Comparison of ENCODE assay signal across 8 mouse cellular contexts in genomic region chr3:133545304-133545666, GRCm38 (mm10). TPM values are rescaled to one million over a fixed set of nuclear protein-coding genes. Genes with fewer than 3 reads are reported as not detected.
DNase-seq lines count a peak whose midpoint lies in the region; ATAC-seq and TF ChIP-seq lines count a peak whose summit lies in the region.

No protein-coding gene starts in this region.

- DNase-seq in layer of hippocampus, adult 2 months (ENCODE audit: low spot score in 2 of 2): no peak
- DNase-seq in layer of hippocampus, postnatal 25 days (ENCODE audit: extremely low spot score in 1 of 2, low spot score in 1 of 2): no peak
- DNase-seq in hindbrain, postnatal 0 days (ENCODE audit: low spot score): no peak
- no peak for DNase-seq in T-cell, adult 2 months (ENCODE audit: low spot score)
- no peak for DNase-seq in B cell, adult 2 months
- no peak for DNase-seq in adrenal gland, postnatal 25 days

- TF ChIP-seq CTCF in layer of hippocampus, adult 2 months (conservative IDR thresholded peaks at IDR 0.05): no peak
- TF ChIP-seq CTCF in hindbrain, postnatal 0 days (IDR thresholded peaks at IDR 0.05; ENCODE audit: low read depth): no peak

- H3K36me3 ChIP-seq in embryonic facial prominence, embryonic 12.5 days: no peaks in the 10 kb centered on the region
- no peaks in the 10 kb centered on the region for H3K36me3 ChIP-seq in hindbrain, postnatal 0 days (ENCODE audit: insufficient read depth, low read length)
- H3K36me3 ChIP-seq in midbrain, embryonic 16.5 days (ENCODE audit: control insufficient read depth, insufficient read depth, low read length): no peaks in the 10 kb centered on the region

- peak overlapping the region; percentile 71 for H3K4me2 ChIP-seq in embryonic facial prominence, embryonic 12.5 days (replicated peaks)
- peak overlapping the region; percentile 81 for H3K4me2 ChIP-seq in hindbrain, postnatal 0 days (ENCODE audit: low read depth, low read length)
- peak overlapping the region; percentile 64 for H3K4me2 ChIP-seq in midbrain, embryonic 16.5 days (ENCODE audit: low read length)

- H3K4me3 ChIP-seq in layer of hippocampus, adult 2 months: peak overlapping the region; percentile 76
- peak overlapping the region; percentile 83 for H3K4me3 ChIP-seq in embryonic facial prominence, embryonic 12.5 days
- H3K4me3 ChIP-seq in hindbrain, postnatal 0 days (ENCODE audit: low read length): peak overlapping the region; percentile 83
- H3K4me3 ChIP-seq in midbrain, embryonic 16.5 days (ENCODE audit: low read depth, low read length): peak overlapping the region; percentile 69

- H3K9me3 ChIP-seq in embryonic facial prominence, embryonic 12.5 days: no peaks in the 10 kb centered on the region
- no peaks in the 10 kb centered on the region for H3K9me3 ChIP-seq in hindbrain, postnatal 0 days (ENCODE audit: low read length)
- H3K9me3 ChIP-seq in midbrain, embryonic 16.5 days (replicated peaks; ENCODE audit: control insufficient read depth, low read length, poor library complexity, severe bottlenecking): no peaks in the 10 kb centered on the region

- peak overlapping the region; percentile 98 for H3K27ac ChIP-seq in layer of hippocampus, adult 2 months
- H3K27ac ChIP-seq in embryonic facial prominence, embryonic 12.5 days: peak overlapping the region; percentile 90; the same call in 1 of the 2 replicates
- no peak overlapping the region; the same call in 1 of the 2 replicates for H3K27ac ChIP-seq in hindbrain, postnatal 0 days
- peak overlapping the region; percentile 94; the same call in 1 of the 2 replicates for H3K27ac ChIP-seq in midbrain, embryonic 16.5 days (ENCODE audit: low read length)

- ATAC-seq in embryonic facial prominence, embryonic 12.5 days (ENCODE audit: insufficient number of reproducible peaks, insufficient read depth, low FRiP score, low TSS enrichment): no peak
- no peak for ATAC-seq in hindbrain, postnatal 0 days
- no peak for ATAC-seq in midbrain, embryonic 16.5 days

- H3K27me3 ChIP-seq in embryonic facial prominence, embryonic 12.5 days: no peaks in the 10 kb centered on the region
- no peaks in the 10 kb centered on the region for H3K27me3 ChIP-seq in hindbrain, postnatal 0 days (ENCODE audit: insufficient read depth, low read length)
- no peaks in the 10 kb centered on the region for H3K27me3 ChIP-seq in midbrain, embryonic 16.5 days (ENCODE audit: control insufficient read depth, insufficient read depth, low read depth, low read length)

- 14% methylated on average over 6 of the region's 6 CpGs for WGBS in embryonic facial prominence, embryonic 12.5 days
- WGBS in hindbrain, postnatal 0 days: 13% methylated on average over 6 of the region's 6 CpGs
- WGBS in midbrain, embryonic 16.5 days: 8% methylated on average over 6 of the region's 6 CpGs

- no peak overlapping the region; the same call in 1 of the 2 replicates for H3K9ac ChIP-seq in embryonic facial prominence, embryonic 12.5 days
- 0 out of 2 replicates have a peak overlapping the region, but pooled peaks have one; percentile 72 for H3K9ac ChIP-seq in hindbrain, postnatal 0 days (replicated peaks; ENCODE audit: low read length)
- H3K9ac ChIP-seq in midbrain, embryonic 16.5 days (ENCODE audit: low read depth, low read length): peak overlapping the region; percentile 84; the same call in 1 of the 2 replicates

- H3K4me1 ChIP-seq in embryonic facial prominence, embryonic 12.5 days: no peaks in the 10 kb centered on the region
- no peaks in the 10 kb centered on the region for H3K4me1 ChIP-seq in hindbrain, postnatal 0 days (ENCODE audit: insufficient read depth, low read length)
- peaks cover 14% of the 10 kb centered on the region for H3K4me1 ChIP-seq in midbrain, embryonic 16.5 days (ENCODE audit: control insufficient read depth, insufficient read depth, low read length)

RNA-seq across cellular contexts. Expression of gene Tet2, which starts 0.3 kb away (rescaled TPM):
- total RNA-seq in layer of hippocampus, adult 2 months (2021): 10 to 100 TPM; 40.7 to 45.9 TPM
- 10 to 100 TPM; 34.3 to 44.4 TPM for total RNA-seq in layer of hippocampus, postnatal 25 days (2021)
- 21.8 and 22.4 TPM in 2 replicates for polyA plus RNA-seq in embryonic facial prominence, embryonic 12.5 days (2016; fragmentation: Nextera tagmentation; extraction: Ambion mirVana)
- 26.5 and 26.9 TPM in 2 replicates for total RNA-seq in hindbrain, postnatal 0 days (2014; rRNA removed)
- 15.4 and 17.7 TPM in 2 replicates for polyA plus RNA-seq in hindbrain, postnatal 0 days (2015; fragmentation: Nextera tagmentation; extraction: Ambion mirVana)
- 20.6 and 22.2 TPM in 2 replicates for polyA plus RNA-seq in midbrain, embryonic 16.5 days (2015; fragmentation: Nextera tagmentation; extraction: Ambion mirVana)
- total RNA-seq in adrenal gland, postnatal 25 days (2021): 41.9 and 53.8 TPM in 2 replicates
